Mouse (Mus musculus): ENCODE results near the gene Comp. TPM values are rescaled to one million over a fixed set of nuclear protein-coding genes. Genes with fewer than 3 reads are reported as not detected.
A peak's percentile ranks its signal among the peaks of the same experiment; 100 is the strongest.

The Comp gene
- polyA plus RNA-seq, 1 experiment from 2014 or later = 0.68 TPM

DNA sequence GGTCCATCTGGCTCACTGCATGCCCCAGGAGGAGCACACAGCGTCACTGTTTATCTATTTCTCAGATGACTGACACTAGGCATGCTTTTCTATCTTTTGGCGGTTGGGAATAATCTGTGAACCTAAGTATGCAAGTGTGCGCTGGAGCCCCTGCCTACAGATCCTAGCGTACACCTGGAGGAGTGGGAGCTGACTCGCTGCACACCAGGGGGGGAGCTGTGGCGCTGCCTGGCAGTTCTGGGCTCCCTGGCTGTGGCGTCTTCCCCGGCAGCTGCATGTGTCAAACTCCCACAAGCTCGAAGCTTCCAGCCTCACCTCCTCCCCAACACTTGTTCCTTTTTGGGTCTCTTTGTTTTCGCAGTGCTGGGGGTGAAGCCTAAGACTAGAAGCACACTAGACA, 44.6 kb downstream of the Comp start:
- Histone ChIP-seq H3K4me2 (ENCODE audit: low read depth, low read length) (no peak overlapping the region), H3K27ac (ENCODE audit: low read length) (no peak overlapping the region), H3K4me1 (replicated peaks; ENCODE audit: control insufficient read depth, insufficient read depth, low read length) (peaks cover 23% of the 10 kb centered on the region), H3K36me3 (ENCODE audit: control insufficient read depth, insufficient read depth, low read length) (no peaks in the 10 kb centered on the region), H3K4me3 (ENCODE audit: low read length) (no peak overlapping the region), H3K27me3 (ENCODE audit: control insufficient read depth, insufficient read depth, low read depth, low read length) (no peaks in the 10 kb centered on the region), H3K9ac (ENCODE audit: low read length) (peak overlapping the region; percentile 21; the same call in 1 of the 2 replicates), H3K9me3 (ENCODE audit: control insufficient read depth, low read length) (no peaks in the 10 kb centered on the region)
- 25% methylated on average over 10 of the region's 10 CpGs for WGBS
- no peak for ATAC-seq (ENCODE audit: low read depth)

DNA sequence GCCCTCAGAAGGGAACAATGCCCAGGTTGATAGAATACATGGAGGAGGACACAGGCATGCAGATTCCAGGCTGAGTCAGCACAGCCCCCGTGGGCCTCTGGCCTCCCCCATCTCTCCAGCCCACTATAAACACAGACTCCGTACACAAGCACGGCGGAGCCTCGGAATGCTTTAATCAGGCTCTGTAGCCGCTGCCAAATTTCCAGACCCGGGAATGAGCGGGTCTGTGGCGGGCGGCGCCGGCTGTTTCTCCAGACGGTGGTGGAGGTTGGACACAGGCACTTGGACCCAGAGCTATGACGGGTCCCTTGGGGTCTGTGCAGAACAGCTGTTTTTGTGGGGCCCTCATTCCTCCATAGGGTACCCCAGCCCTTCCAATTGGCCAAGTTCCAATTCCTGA, 45.6 kb downstream of the Comp start:
- no peaks in the 10 kb centered on the region for H3K27me3 ChIP-seq (ENCODE audit: control insufficient read depth, insufficient read depth, low read depth, low read length)
- ATAC-seq (ENCODE audit: low read depth) = peak; percentile 80
- H3K36me3 ChIP-seq (ENCODE audit: control insufficient read depth, insufficient read depth, low read length) = no peaks in the 10 kb centered on the region
- H3K4me1 ChIP-seq (replicated peaks; ENCODE audit: control insufficient read depth, insufficient read depth, low read length) = peaks cover 23% of the 10 kb centered on the region
- H3K27ac ChIP-seq (ENCODE audit: low read length) = peak overlapping the region; percentile 42; the same call in 1 of the 2 replicates
- WGBS = 17% methylated on average over 14 of the region's 14 CpGs
- no peak overlapping the region for H3K4me2 ChIP-seq (ENCODE audit: low read depth, low read length)
- H3K4me3 ChIP-seq (ENCODE audit: low read length) = no peak overlapping the region
- no peak overlapping the region for H3K9ac ChIP-seq (ENCODE audit: low read length)
- no peaks in the 10 kb centered on the region for H3K9me3 ChIP-seq (ENCODE audit: control insufficient read depth, low read length)

DNA sequence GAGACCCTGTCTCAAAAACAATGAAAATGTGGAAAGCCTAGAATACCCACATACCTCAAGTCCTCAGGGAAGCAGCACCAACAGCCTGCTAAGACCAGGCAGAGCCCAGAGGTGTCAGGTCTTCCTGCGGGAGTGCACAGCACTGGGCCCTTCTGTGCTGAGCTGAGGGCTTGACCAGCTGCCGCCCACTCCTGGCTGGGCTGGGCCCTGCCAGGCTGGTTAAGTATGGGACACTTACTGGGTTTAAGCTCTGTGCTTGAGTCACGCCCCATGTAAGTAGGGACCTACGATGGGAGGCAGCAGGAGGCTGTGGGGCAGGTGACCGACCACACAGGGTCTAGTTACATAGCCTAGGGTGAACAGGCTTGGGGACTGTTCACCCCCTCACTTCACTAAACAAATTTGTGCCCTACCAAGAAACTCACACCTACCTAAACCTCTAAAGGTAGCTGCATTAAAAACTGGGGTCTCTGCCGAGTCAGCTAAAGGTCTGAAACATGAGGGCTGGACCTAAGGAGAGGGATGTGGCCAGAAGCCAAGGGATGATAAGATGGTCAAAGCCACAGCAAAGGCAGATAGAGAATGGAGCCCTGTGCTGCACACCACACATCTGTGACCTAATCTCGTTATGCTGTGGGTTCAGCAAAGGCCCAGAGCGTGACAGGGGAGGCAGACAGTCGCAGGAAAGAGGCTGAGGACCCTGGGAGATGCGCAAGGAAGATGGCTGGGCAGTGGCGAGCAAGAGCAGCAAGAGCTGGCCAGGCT, 46.7 kb downstream of the Comp start:
- Histone ChIP-seq H3K27me3 (ENCODE audit: control insufficient read depth, insufficient read depth, low read depth, low read length) (no peaks in the 10 kb centered on the region), H3K36me3 (ENCODE audit: control insufficient read depth, insufficient read depth, low read length) (no peaks in the 10 kb centered on the region), H3K4me2 (ENCODE audit: low read depth, low read length) (no peak overlapping the region), H3K27ac (ENCODE audit: low read length) (no peak overlapping the region), H3K9me3 (ENCODE audit: control insufficient read depth, low read length) (no peaks in the 10 kb centered on the region), H3K9ac (ENCODE audit: low read length) (no peak overlapping the region), H3K4me3 (ENCODE audit: low read length) (no peak overlapping the region), H3K4me1 (replicated peaks; ENCODE audit: control insufficient read depth, insufficient read depth, low read length) (peaks cover 23% of the 10 kb centered on the region)
- 73% methylated on average over 11 of the region's 11 CpGs for WGBS
- no peak for ATAC-seq (ENCODE audit: low read depth)

DNA sequence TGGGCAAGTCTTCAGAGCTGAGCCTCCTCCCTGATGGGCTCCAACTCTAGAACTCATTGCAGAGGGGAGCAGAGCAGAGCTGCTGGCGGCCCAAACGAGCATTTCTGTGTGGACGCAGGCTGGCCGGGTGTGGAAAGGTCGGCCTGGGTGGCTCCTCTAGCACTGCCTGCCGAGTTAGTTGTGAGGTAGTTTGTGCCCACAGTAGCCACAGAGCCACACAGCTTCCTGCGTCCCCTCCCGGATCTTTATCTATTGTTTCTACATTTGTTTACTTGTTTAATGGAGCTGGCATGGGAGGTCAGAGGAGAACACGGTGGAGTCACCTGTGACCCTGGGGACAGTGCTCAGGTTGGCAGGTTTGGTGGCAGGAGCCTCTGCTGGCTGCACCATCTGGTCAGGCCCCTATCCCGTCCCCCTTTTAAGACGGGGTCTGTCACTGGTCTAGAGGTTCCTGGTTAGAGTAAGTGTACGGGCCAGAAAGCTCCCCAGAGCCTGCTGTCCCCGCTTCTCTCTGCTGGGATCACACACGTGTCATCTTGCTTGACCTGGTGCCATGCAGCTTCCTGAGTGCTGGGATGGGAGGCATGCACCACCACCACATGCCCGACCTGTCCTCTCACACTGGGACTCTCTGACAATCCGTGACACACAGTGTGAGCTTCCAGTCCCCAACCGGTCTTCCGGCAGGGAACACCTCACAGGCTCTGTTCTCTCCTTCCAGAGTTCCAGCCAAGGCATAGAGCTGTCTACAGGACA, 48.2 kb downstream of the Comp start:
- 65% methylated on average over 18 of the region's 18 CpGs for WGBS
- H3K4me2 ChIP-seq (ENCODE audit: low read depth, low read length) = no peak overlapping the region
- H3K36me3 ChIP-seq (ENCODE audit: control insufficient read depth, insufficient read depth, low read length) = no peaks in the 10 kb centered on the region
- H3K27ac ChIP-seq (ENCODE audit: low read length) = no peak overlapping the region
- peaks cover 25% of the 10 kb centered on the region for H3K4me1 ChIP-seq (replicated peaks; ENCODE audit: control insufficient read depth, insufficient read depth, low read length)
- no peak for ATAC-seq (ENCODE audit: low read depth)
- H3K27me3 ChIP-seq (ENCODE audit: control insufficient read depth, insufficient read depth, low read depth, low read length) = no peaks in the 10 kb centered on the region
- no peak overlapping the region for H3K4me3 ChIP-seq (ENCODE audit: low read length)
- no peaks in the 10 kb centered on the region for H3K9me3 ChIP-seq (ENCODE audit: control insufficient read depth, low read length)
- H3K9ac ChIP-seq (ENCODE audit: low read length) = no peak overlapping the region

DNA sequence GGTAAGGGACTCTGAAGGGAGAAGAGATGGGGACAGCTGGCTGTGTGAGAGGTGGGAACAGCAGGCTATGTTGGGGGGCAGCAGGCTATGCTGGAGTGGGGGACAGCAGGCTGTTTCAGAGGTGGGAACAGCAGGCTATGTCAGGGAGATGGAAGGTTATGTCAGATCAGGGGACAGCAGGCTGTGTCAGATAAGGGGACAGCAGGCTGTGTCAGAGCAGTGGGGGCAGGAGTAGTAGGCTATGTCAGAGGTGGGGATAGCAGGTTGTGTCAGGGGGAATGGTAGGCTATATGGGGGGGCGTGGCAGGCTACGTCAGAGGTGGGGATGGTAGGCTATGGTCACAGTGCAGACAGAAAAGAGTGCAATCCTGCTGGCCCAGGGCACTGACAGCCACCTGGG, 49.4 kb downstream of the Comp start:
- no peak for ATAC-seq (ENCODE audit: low read depth)
- Histone ChIP-seq H3K27me3 (ENCODE audit: control insufficient read depth, insufficient read depth, low read depth, low read length) (no peaks in the 10 kb centered on the region), H3K4me2 (ENCODE audit: low read depth, low read length) (no peak overlapping the region), H3K4me1 (replicated peaks; ENCODE audit: control insufficient read depth, insufficient read depth, low read length) (peaks cover 19% of the 10 kb centered on the region), H3K36me3 (ENCODE audit: control insufficient read depth, insufficient read depth, low read length) (no peaks in the 10 kb centered on the region), H3K9me3 (ENCODE audit: control insufficient read depth, low read length) (no peaks in the 10 kb centered on the region), H3K27ac (ENCODE audit: low read length) (no peak overlapping the region), H3K4me3 (ENCODE audit: low read length) (no peak overlapping the region), H3K9ac (ENCODE audit: low read length) (no peak overlapping the region)
- WGBS = 67% methylated on average over 2 of the region's 2 CpGs

DNA sequence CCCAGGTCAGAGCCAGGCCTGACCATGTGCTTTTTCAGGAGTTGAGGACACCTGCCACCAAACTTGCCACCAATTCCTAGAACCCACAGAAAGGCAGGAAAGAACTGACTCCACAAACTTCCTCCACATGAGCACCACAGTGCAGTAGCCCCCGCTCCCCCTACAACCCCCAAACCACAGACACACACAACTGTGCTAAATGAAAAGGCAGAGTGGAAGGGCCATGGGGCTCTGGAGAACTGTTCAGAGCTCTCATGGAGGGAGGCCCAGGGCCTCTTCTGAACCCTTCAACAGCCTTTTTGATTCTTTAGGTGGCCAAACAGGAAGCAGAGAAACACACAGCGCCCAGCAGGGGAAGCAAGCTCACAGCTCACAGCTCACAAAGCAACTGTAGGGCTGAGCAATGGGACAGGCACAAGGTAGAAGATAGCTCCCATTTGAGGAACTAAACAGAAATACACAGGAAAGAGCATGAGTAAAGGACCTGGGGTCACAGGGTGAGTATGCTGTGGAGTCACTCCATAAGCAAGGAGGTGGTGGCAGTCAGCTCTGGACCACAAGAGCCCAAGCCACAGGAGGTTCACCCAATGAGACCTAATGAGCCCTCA, 53.0 kb downstream of the Comp start:
- H3K9ac ChIP-seq (ENCODE audit: low read length) = no peak overlapping the region
- H3K4me3 ChIP-seq (ENCODE audit: low read length) = no peak overlapping the region
- H3K9me3 ChIP-seq (ENCODE audit: control insufficient read depth, low read length) = no peaks in the 10 kb centered on the region
- H3K27ac ChIP-seq (ENCODE audit: low read length) = no peak overlapping the region
- WGBS = 80% methylated on average over 2 of the region's 2 CpGs
- ATAC-seq (ENCODE audit: low read depth) = 0 out of 2 replicates have a peak, but pooled peaks have one; percentile 12
- no peaks in the 10 kb centered on the region for H3K36me3 ChIP-seq (ENCODE audit: control insufficient read depth, insufficient read depth, low read length)
- no peak overlapping the region for H3K4me2 ChIP-seq (ENCODE audit: low read depth, low read length)
- H3K27me3 ChIP-seq (ENCODE audit: control insufficient read depth, insufficient read depth, low read depth, low read length) = no peaks in the 10 kb centered on the region
- H3K4me1 ChIP-seq (replicated peaks; ENCODE audit: control insufficient read depth, insufficient read depth, low read length) = peaks cover 2% of the 10 kb centered on the region; the same call in 1 of the 2 replicates

DNA sequence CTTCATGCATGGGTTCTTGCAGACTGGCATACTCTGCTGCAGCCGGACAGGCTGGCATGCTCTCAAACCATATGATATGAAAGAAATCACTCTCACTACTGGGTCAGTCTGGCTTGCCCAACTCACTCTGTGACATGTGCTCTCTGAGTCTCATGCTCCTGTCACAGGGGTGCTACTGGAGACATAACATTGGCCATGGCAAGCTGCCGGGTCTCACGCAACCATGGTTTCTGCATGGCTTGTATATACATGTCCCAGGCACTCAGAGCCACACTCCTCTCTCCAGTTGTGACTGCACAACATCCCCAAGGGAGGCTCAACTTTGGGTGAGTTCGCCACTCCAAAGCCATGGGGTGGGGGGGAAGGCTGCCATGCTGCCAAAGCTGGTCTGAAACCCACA, 57.9 kb downstream of the Comp start:
- H3K27ac ChIP-seq (ENCODE audit: low read length) = no peak overlapping the region
- no peaks in the 10 kb centered on the region for H3K36me3 ChIP-seq (ENCODE audit: control insufficient read depth, insufficient read depth, low read length)
- H3K9ac ChIP-seq (ENCODE audit: low read length) = no peak overlapping the region
- no peaks in the 10 kb centered on the region for H3K27me3 ChIP-seq (ENCODE audit: control insufficient read depth, insufficient read depth, low read depth, low read length)
- no peaks in the 10 kb centered on the region for H3K9me3 ChIP-seq (ENCODE audit: control insufficient read depth, low read length)
- WGBS = 75% methylated on average over 4 of the region's 4 CpGs
- H3K4me2 ChIP-seq (ENCODE audit: low read depth, low read length) = no peak overlapping the region
- no peak overlapping the region for H3K4me3 ChIP-seq (ENCODE audit: low read length)
- no peak for ATAC-seq (ENCODE audit: low read depth)
- no peaks in the 10 kb centered on the region; the same call in 1 of the 2 replicates for H3K4me1 ChIP-seq (replicated peaks; ENCODE audit: control insufficient read depth, insufficient read depth, low read length)
